Mouse (Mus musculus) thymus, postnatal 25 days (tissue): Measurements from ENCODE around the gene Tescl.

Experiments used
- DNase-seq: peaks from one replicate; pipeline ENCODE4 v3.0.0; 2022

Gene Tescl

GRCm38 (mm10) chr7:24333304-24333986 lies at the start of gene Tescl:
Gene Tescl, minus strand, starts transcription at chr7:24333936.
- DNase-seq = no peak

GRCm38 (mm10) chr7:24382730-24383372 lies 49.1 kb upstream of the Tescl start:
- DNase-seq = no peak

- no peak for DNase-seq
These were observed 46.6 kb upstream of the Tescl start for GRCm38 (mm10) chr7:24380370-24380769.

GRCm38 (mm10) chr7:24379934-24380333 lies 46.2 kb upstream of the Tescl start:
- peak; percentile 86 for DNase-seq

- DNase-seq = peak; percentile 65
These were observed 44.4 kb upstream of the Tescl start for GRCm38 (mm10) chr7:24378049-24378701.

- peak; percentile 87 for DNase-seq
These were observed 43.5 kb upstream of the Tescl start for GRCm38 (mm10) chr7:24377091-24377865.

- DNase-seq = no peak
These were observed 42.7 kb upstream of the Tescl start for GRCm38 (mm10) chr7:24376456-24376855.

- peak; percentile 92 for DNase-seq
These were observed 40.0 kb upstream of the Tescl start for GRCm38 (mm10) chr7:24373538-24374379.

GRCm38 (mm10) chr7:24372786-24373185 lies 39.0 kb upstream of the Tescl start:
- peak; percentile 73 for DNase-seq

- DNase-seq = peak; percentile 48
These were observed 38.6 kb upstream of the Tescl start for GRCm38 (mm10) chr7:24372300-24372699.

- peak; percentile 46 for DNase-seq
These were observed 38.0 kb upstream of the Tescl start for GRCm38 (mm10) chr7:24371809-24372145.

- DNase-seq = peak; percentile 68
These were observed 37.5 kb upstream of the Tescl start for GRCm38 (mm10) chr7:24371012-24371808.

- peak; percentile 81 for DNase-seq
These were observed 36.2 kb upstream of the Tescl start, which contains the start of gene Kcnn4 for GRCm38 (mm10) chr7:24369731-24370541. Gene Kcnn4, plus strand, starts transcription at chr7:24370263.

GRCm38 (mm10) chr7:24368946-24369345 lies 35.2 kb upstream of the Tescl start:
- DNase-seq = peak; percentile 46

- DNase-seq = no peak
These were observed 34.5 kb upstream of the Tescl start for GRCm38 (mm10) chr7:24368226-24368625.

- DNase-seq = no peak
These were observed 33.2 kb upstream of the Tescl start for GRCm38 (mm10) chr7:24366716-24367632.

- no peak for DNase-seq
These were observed 31.7 kb upstream of the Tescl start for GRCm38 (mm10) chr7:24365258-24366014.

- DNase-seq = peak; percentile 93
These were observed 31.1 kb upstream of the Tescl start for GRCm38 (mm10) chr7:24364827-24365226.

- DNase-seq = peak; percentile 74
These were observed 29.5 kb upstream of the Tescl start for GRCm38 (mm10) chr7:24363228-24363627.
